Mouse (Mus musculus) midbrain, embryonic 11.5 days (tissue): ENCODE results near the gene Atp5h. TPM values are rescaled to one million over a fixed set of nuclear protein-coding genes. Genes with fewer than 3 reads are reported as not detected.
"Not testable (repeated sequence)": the region's sequence is repeated elsewhere in the genome, so short reads cannot be mapped to it uniquely, and the experiment has no call there.

ENCODE experiments used
- ATAC-seq: fragments of 200-750 bp; cut with Nextera tagmentation; 2 replicates; pipeline ENCODE4 v1.8.0; 2017; ENCODE audit warnings: moderate TSS enrichment, moderate library complexity; ENCODE audit not compliant: low FRiP score
- DNase-seq: peaks from one replicate; pipeline ENCODE4 v3.0.0; 2015; ENCODE audit warnings: low spot score; ENCODE audit errors: missing footprints
- H3K27ac ChIP-seq: fragments of 300-500 bp; sonication (generic); 2 replicates; pipeline ENCODE4 v1.5.1; 2014; ENCODE audit warnings: low read depth, low read length
- H3K27me3 ChIP-seq: fragments of 300-500 bp; sonication (generic); 2 replicates; pipeline ENCODE4 v1.6.1; 2014; ENCODE audit warnings: mild to moderate bottlenecking, low read length, moderate library complexity, mixed read lengths; ENCODE audit not compliant: control insufficient read depth, insufficient read depth
- H3K36me3 ChIP-seq: fragments of 300-500 bp; sonication (generic); 2 replicates; pipeline ENCODE4 v1.6.1; 2014; ENCODE audit warnings: mild to moderate bottlenecking, low read length, moderate library complexity, mixed read lengths; ENCODE audit not compliant: control insufficient read depth, insufficient read depth
- H3K4me1 ChIP-seq: fragments of 300-500 bp; sonication (generic); 2 replicates; pipeline ENCODE4 v1.6.1; 2014; ENCODE audit warnings: low read length; ENCODE audit not compliant: control insufficient read depth, insufficient read depth
- H3K4me2 ChIP-seq: fragments of 300-500 bp; sonication (generic); 2 replicates; pipeline ENCODE4 v1.6.1; 2014; ENCODE audit warnings: mild to moderate bottlenecking, moderate library complexity
- H3K4me3 ChIP-seq: fragments of 300-500 bp; sonication (generic); 2 replicates; pipeline ENCODE4 v1.5.1; 2014; ENCODE audit warnings: low read depth, low read length
- H3K9ac ChIP-seq: fragments of 300-500 bp; sonication (generic); 2 replicates; pipeline ENCODE4 v1.6.1; 2014; ENCODE audit warnings: low read length
- H3K9me3 ChIP-seq: fragments of 300-500 bp; sonication (generic); 2 replicates; pipeline ENCODE4 v1.6.1; 2016; ENCODE audit warnings: low read length; ENCODE audit not compliant: control insufficient read depth
- WGBS: fragments of 180-500 bp; shearing (Covaris S2); extraction: QIAGEN DNeasy Blood & Tissue Kit; methylation state at CpG from one replicate; pipeline ENCODE4 v1.1.7; 2014; 5-methylcytosine and 5-hydroxymethylcytosine counted together
- polyA plus RNA-seq: library from polyadenylated mRNA; unstranded; fragments of >200 nt; fragmentation: Nextera tagmentation; extraction: Ambion mirVana; gene quantifications from 2 replicates; pipeline ENCODE4 v1.2.1, GENCODE M21; 2014

The Atp5h gene
- polyA plus RNA-seq, 1 experiment from 2014 or later: 917 TPM

- H3K27ac ChIP-seq: no peak overlapping the region
- H3K9me3 ChIP-seq: no peaks in the 10 kb centered on the region
- H3K4me3 ChIP-seq: no peak overlapping the region
- no peak overlapping the region for H3K4me2 ChIP-seq
- no peak for ATAC-seq
- WGBS: 68% methylated on average over 34 of the region's 34 CpGs
- no peak for DNase-seq
- no peaks in the 10 kb centered on the region for H3K4me1 ChIP-seq
- peaks cover 27% of the 10 kb centered on the region for H3K36me3 ChIP-seq
- no peaks in the 10 kb centered on the region for H3K27me3 ChIP-seq
- no peak overlapping the region for H3K9ac ChIP-seq
These were observed 25.9 kb downstream of the Atp5h start for GRCm38 (mm10) chr11:115393721-115394325.

DNA sequence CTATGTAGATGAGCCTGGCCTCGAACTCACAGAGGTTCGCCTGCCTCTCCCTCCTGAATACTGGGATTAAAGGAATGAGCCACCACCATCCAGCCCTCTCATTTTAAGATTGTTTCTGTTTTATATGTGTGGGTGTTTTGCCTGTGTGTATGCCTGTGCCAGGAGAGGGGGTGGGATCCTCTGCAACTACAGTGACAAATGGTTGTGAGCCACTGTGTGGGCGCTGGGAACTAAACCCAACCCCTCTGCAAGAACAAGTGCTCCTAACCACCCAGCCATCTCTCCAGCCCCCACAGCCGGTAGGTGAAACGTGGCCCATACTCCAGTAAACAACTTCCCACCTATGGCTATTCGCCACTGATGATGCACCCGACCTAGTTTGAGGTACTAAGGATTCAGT is 28.4 kb downstream of the Atp5h start:
- Histone ChIP-seq H3K4me2 (no peak overlapping the region), H3K4me3 (no peak overlapping the region), H3K9ac (no peak overlapping the region), H3K4me1 (no peaks in the 10 kb centered on the region), H3K27me3 (no peaks in the 10 kb centered on the region), H3K36me3 (peaks cover 27% of the 10 kb centered on the region), H3K27ac (no peak overlapping the region), H3K9me3 (no peaks in the 10 kb centered on the region)
- WGBS: 86% methylated on average over 7 of the region's 7 CpGs
- DNase-seq (no peak), ATAC-seq (no peak)

DNA sequence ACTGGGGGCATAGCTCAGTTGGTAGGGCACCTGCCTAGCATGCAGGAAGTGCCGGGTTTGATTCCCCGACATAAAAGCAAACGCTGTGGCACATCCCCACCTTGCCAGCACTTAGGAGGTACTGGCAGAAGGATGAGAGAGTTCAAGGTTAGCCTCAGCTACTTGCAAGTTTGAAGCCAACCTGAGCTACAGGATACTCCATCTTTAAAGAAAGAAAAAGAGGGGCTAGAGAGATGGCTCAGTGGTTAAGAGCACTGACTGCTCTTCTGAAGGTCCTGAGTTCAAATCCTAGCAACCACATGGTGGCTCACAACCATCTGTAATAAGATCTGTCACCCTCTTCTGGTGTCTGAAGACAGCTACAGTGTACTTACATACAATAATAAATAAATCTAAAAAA is 32.9 kb downstream of the Atp5h start:
- not testable (repeated sequence) for H3K4me3 ChIP-seq, H3K27me3 ChIP-seq, DNase-seq, H3K27ac ChIP-seq, H3K9me3 ChIP-seq, ATAC-seq, H3K4me2 ChIP-seq, H3K36me3 ChIP-seq, H3K9ac ChIP-seq
- 94% methylated on average over 3 of the region's 3 CpGs for WGBS
- peaks cover 27% of the 10 kb centered on the region for H3K4me1 ChIP-seq

DNA sequence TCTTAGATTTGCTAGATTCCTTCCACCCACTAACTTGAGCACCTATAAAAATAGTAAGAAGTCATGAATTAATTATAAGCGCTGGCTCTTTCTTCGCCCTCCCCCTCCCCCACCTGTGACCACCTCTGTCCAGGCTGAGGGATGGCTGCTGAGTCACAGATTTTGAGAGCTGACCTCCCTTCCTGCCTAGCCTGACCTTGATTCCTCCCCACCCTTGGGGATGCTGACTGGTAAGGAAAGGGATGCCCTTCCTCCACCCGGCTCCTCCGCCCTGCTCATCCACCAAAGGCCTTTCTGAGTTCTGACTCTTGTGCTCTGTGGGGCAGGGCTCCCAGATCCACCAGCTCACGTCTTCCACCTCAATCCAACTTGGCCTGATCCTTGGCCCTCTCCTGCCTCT is 35.2 kb downstream of the Atp5h start:
- H3K4me3 ChIP-seq: no peak overlapping the region
- 85% methylated on average over 5 of the region's 5 CpGs for WGBS
- no peaks in the 10 kb centered on the region for H3K9me3 ChIP-seq
- ATAC-seq: no peak
- no peak overlapping the region; the same call in 1 of the 2 replicates for H3K9ac ChIP-seq
- H3K27ac ChIP-seq: no peak overlapping the region
- H3K4me2 ChIP-seq: no peak overlapping the region
- H3K36me3 ChIP-seq: no peaks in the 10 kb centered on the region
- no peaks in the 10 kb centered on the region for H3K27me3 ChIP-seq
- DNase-seq: no peak
- H3K4me1 ChIP-seq: peaks cover 27% of the 10 kb centered on the region

DNA sequence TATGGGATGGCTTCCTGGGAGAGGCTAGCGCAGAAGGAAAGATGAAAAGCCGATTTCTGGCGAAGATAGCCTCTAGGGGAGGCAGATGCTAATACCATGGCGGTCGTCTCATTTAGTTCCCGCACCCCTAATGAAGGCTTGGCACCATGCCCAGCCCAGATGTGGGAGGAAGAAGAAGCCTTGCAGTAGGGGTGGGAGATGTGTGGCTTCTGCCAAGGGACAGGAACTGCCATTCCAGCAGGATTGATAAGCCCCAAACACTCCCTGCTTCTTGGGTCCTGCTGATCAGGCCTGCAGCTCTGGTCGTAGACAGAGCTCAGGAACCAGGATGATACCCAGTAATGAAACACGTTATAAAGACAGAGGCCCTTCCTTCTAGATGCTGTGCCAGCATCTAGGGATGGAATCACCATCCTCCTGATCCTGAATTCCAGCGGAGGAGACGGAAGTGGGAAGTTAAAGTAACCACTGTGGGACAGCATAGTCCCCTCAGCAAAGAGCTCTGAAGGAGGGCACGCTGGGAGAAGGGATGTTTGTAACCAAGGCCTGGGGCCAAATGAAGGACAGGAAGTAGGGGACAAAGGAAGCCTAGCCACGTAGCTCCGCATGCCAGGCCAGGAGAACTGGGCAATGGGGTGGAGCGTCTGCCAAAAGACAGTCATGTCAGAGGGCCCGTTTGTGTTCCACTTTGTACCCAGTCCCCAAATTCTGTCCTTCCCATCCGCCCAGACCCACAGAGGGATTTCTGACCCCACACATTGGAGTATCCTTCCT is 35.9 kb downstream of the Atp5h start:
- H3K4me1 ChIP-seq: peaks cover 27% of the 10 kb centered on the region

GRCm38 (mm10) chr11:115382891-115383290 is 36.9 kb downstream of the Atp5h start:
- 13% methylated on average over 5 of the region's 5 CpGs for WGBS
- no peak overlapping the region for H3K27ac ChIP-seq
- no peaks in the 10 kb centered on the region for H3K9me3 ChIP-seq
- H3K9ac ChIP-seq: peak overlapping the region; percentile 95
- no peaks in the 10 kb centered on the region for H3K27me3 ChIP-seq
- H3K4me2 ChIP-seq: peak overlapping the region; percentile 89
- no peaks in the 10 kb centered on the region for H3K36me3 ChIP-seq
- H3K4me1 ChIP-seq: peaks cover 27% of the 10 kb centered on the region
- no peak for ATAC-seq
- DNase-seq: no peak
- H3K4me3 ChIP-seq: peak overlapping the region; percentile 87

More for the DNA sequence above, 35.9 kb downstream of the Atp5h start:
- H3K36me3 ChIP-seq: no peaks in the 10 kb centered on the region
- no peak for ATAC-seq
- peak overlapping the region; percentile 95; the same call in 1 of the 2 replicates for H3K9ac ChIP-seq
- DNase-seq: no peak
- no peaks in the 10 kb centered on the region for H3K9me3 ChIP-seq
- H3K27ac ChIP-seq: no peak overlapping the region
- no peaks in the 10 kb centered on the region for H3K27me3 ChIP-seq
- peak overlapping the region; percentile 89 for H3K4me2 ChIP-seq
- 68% methylated on average over 16 of the region's 16 CpGs for WGBS
- H3K4me3 ChIP-seq: peak overlapping the region; percentile 87

GRCm38 (mm10) chr11:115381743-115382539 is 37.8 kb downstream of the Atp5h start, which contains the start of gene Cdr2l:
TSS of gene Cdr2l (plus strand) at chr11:115381916.
- Histone ChIP-seq H3K4me1 (peaks cover 27% of the 10 kb centered on the region), H3K27ac (peak within 1 kb of the TSS; percentile 90), H3K9ac (peak within 1 kb of the TSS; percentile 95), H3K36me3 (no peaks in the 10 kb centered on the region), H3K9me3 (no peaks in the 10 kb centered on the region), H3K4me2 (peak within 1 kb of the TSS; percentile 89), H3K4me3 (peak within 1 kb of the TSS; percentile 87), H3K27me3 (no peaks in the 10 kb centered on the region)
- WGBS: under 1% methylated on average over 72 of the region's 76 CpGs
- ATAC-seq: peak; percentile 94
- peak; percentile 98 for DNase-seq

GRCm38 (mm10) chr11:115381276-115381675 is 38.5 kb downstream of the Atp5h start:
- no peaks in the 10 kb centered on the region for H3K9me3 ChIP-seq
- no peaks in the 10 kb centered on the region for H3K36me3 ChIP-seq
- WGBS: 14% methylated on average over 9 of the region's 9 CpGs
- H3K9ac ChIP-seq: peak overlapping the region; percentile 95; the same call in 1 of the 2 replicates
- peak overlapping the region; percentile 87 for H3K4me3 ChIP-seq
- peaks cover 27% of the 10 kb centered on the region for H3K4me1 ChIP-seq
- DNase-seq (peak; percentile 89), ATAC-seq (no peak)
- no peaks in the 10 kb centered on the region for H3K27me3 ChIP-seq
- no peak overlapping the region; the same call in 1 of the 2 replicates for H3K27ac ChIP-seq
- H3K4me2 ChIP-seq: peak overlapping the region; percentile 89
